Mouse (Mus musculus) intestine, embryonic 14.5 days (tissue): ENCODE measurements around the gene Hoxa4. TPM values are rescaled to one million over a fixed set of nuclear protein-coding genes. Genes with fewer than 3 reads are reported as not detected.

ENCODE experiments used
- ATAC-seq: fragments of 200-750 bp; cut with Nextera tagmentation; replicated peaks from 2 replicates; pipeline ENCODE4 v1.8.0; 2017; ENCODE audit warnings: low read depth, moderate number of reproducible peaks, moderate TSS enrichment, moderate library complexity; ENCODE audit not compliant: low FRiP score, low TSS enrichment
- DNase-seq: peaks from one replicate; pipeline ENCODE4 v3.0.0-alpha.2; 2018; ENCODE audit warnings: low spot score
- H3K27ac ChIP-seq: fragments of 300-500 bp; sonication (generic); 2 replicates; pipeline ENCODE4 v1.5.1; 2014; ENCODE audit warnings: low read depth, mild to moderate bottlenecking, control low read depth
- H3K27me3 ChIP-seq: fragments of 300-500 bp; sonication (generic); replicated peaks from 2 replicates; pipeline ENCODE4 v1.6.1; 2014; ENCODE audit warnings: low read length, control low read depth; ENCODE audit not compliant: control insufficient read depth, insufficient read depth
- H3K36me3 ChIP-seq: fragments of 300-500 bp; sonication (generic); 2 replicates; pipeline ENCODE4 v1.6.1; 2014; ENCODE audit warnings: low read length, control low read depth; ENCODE audit not compliant: control insufficient read depth, insufficient read depth
- H3K4me1 ChIP-seq: fragments of 300-500 bp; sonication (generic); replicated peaks from 2 replicates; pipeline ENCODE4 v1.6.1; 2014; ENCODE audit warnings: low read length, control low read depth, mixed read lengths; ENCODE audit not compliant: control insufficient read depth, insufficient read depth
- H3K4me2 ChIP-seq: fragments of 300-500 bp; sonication (generic); 2 replicates; pipeline ENCODE4 v1.6.1; 2014; ENCODE audit warnings: low read length
- H3K4me3 ChIP-seq: fragments of 300-500 bp; sonication (generic); 2 replicates; pipeline ENCODE4 v1.5.1; 2014; ENCODE audit warnings: low read depth, low read length, control low read depth, mixed read lengths
- H3K9ac ChIP-seq: fragments of 300-500 bp; sonication (generic); 2 replicates; pipeline ENCODE4 v1.6.1; 2014; ENCODE audit warnings: mild to moderate bottlenecking, low read length
- H3K9me3 ChIP-seq: fragments of 300-500 bp; sonication (generic); 2 replicates; pipeline ENCODE4 v1.6.1; 2016; ENCODE audit warnings: low read length, control low read depth; ENCODE audit not compliant: control insufficient read depth
- WGBS: fragments of 180-500 bp; shearing (Covaris S2); extraction: QIAGEN DNeasy Blood & Tissue Kit; methylation state at CpG from one replicate; pipeline ENCODE4 v1.1.7; 2014; 5-methylcytosine and 5-hydroxymethylcytosine counted together
- polyA plus RNA-seq: library from polyadenylated mRNA; unstranded; fragments of >200 nt; fragmentation: Nextera tagmentation; extraction: Ambion mirVana; gene quantifications from 2 replicates; pipeline ENCODE4 v1.2.1, GENCODE M21; 2014

Gene Hoxa4
- polyA plus RNA-seq, 1 experiment from 2014 or later: 7.5 TPM

DNA sequence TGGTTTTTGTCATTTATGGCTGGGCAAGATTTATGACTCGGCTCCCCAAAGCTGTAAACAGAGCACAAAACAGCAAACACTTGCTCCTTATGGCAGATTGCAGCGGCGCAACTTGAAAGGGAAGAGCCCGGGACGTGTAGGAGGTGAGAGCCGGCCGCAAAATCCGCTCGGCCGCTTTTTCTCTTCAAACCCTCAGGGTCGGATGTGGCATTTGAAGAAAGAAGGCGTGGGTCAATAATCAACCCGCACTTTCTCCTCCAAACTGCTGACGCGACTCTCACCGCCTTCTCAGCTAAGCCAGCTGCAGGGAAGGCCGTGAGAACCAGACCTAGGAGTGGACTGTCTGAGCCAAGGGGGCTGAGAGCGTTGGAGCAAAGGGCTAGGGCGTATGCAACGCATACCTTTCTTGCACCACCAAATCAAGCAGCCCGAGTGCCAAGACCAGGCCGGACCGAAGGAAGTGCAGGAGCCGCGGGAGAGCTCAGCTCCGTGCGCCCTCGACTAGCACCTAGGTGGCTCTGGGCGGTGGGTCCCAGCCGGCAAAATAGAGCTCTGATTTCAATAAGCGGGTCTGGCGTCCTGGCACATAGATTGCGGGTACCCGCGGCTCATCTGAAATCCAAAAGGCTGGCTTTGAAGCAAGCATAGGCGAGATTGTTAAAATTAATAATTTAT, 14.4 kb downstream of the Hoxa4 start, which contains the start of gene 5730596B20Rik:
5730596B20Rik (plus strand) TSS at position 438 of the 675 bp plus-strand sequence.
- peak within 1 kb of the TSS; percentile 61 for H3K4me3 ChIP-seq
- 0 out of 2 replicates have a peak, but pooled peaks cover 9% of the 10 kb centered on the region for H3K36me3 ChIP-seq
- no peaks in the 10 kb centered on the region for H3K27me3 ChIP-seq
- H3K4me1 ChIP-seq: peaks cover 26% of the 10 kb centered on the region
- no peaks in the 10 kb centered on the region for H3K9me3 ChIP-seq
- DNase-seq: peak; percentile 84
- WGBS: 1% methylated on average over 36 of the region's 36 CpGs
- peak within 1 kb of the TSS; percentile 70 for H3K4me2 ChIP-seq
- ATAC-seq: no peak
- peak within 1 kb of the TSS; percentile 97 for H3K27ac ChIP-seq
- peak within 1 kb of the TSS; percentile 85 for H3K9ac ChIP-seq

GRCm38 (mm10) chr6:52176391-52176790, 15.2 kb downstream of the Hoxa4 start:
- Histone ChIP-seq H3K36me3 (0 out of 2 replicates have a peak, but pooled peaks cover 4% of the 10 kb centered on the region), H3K4me1 (peaks cover 27% of the 10 kb centered on the region), H3K9me3 (no peaks in the 10 kb centered on the region), H3K27ac (peak overlapping the region; percentile 97), H3K27me3 (no peaks in the 10 kb centered on the region), H3K4me3 (peak overlapping the region; percentile 61), H3K9ac (peak overlapping the region; percentile 85), H3K4me2 (peak overlapping the region; percentile 70)
- ATAC-seq (no peak), DNase-seq (peak; percentile 71)
- 2% methylated on average over 6 of the region's 6 CpGs for WGBS

- peak; percentile 84 for DNase-seq
- Histone ChIP-seq H3K27me3 (no peaks in the 10 kb centered on the region), H3K4me1 (peaks cover 26% of the 10 kb centered on the region), H3K36me3 (0 out of 2 replicates have a peak, but pooled peaks cover 4% of the 10 kb centered on the region), H3K4me2 (peak overlapping the region; percentile 70), H3K4me3 (peak overlapping the region; percentile 61), H3K9ac (peak overlapping the region; percentile 85), H3K27ac (peak overlapping the region; percentile 97), H3K9me3 (no peaks in the 10 kb centered on the region)
- WGBS: under 1% methylated on average over 26 of the region's 35 CpGs
- ATAC-seq: peak; percentile 48
Measured at GRCm38 (mm10) chr6:52175864-52176263, 15.7 kb downstream of the Hoxa4 start.

DNA sequence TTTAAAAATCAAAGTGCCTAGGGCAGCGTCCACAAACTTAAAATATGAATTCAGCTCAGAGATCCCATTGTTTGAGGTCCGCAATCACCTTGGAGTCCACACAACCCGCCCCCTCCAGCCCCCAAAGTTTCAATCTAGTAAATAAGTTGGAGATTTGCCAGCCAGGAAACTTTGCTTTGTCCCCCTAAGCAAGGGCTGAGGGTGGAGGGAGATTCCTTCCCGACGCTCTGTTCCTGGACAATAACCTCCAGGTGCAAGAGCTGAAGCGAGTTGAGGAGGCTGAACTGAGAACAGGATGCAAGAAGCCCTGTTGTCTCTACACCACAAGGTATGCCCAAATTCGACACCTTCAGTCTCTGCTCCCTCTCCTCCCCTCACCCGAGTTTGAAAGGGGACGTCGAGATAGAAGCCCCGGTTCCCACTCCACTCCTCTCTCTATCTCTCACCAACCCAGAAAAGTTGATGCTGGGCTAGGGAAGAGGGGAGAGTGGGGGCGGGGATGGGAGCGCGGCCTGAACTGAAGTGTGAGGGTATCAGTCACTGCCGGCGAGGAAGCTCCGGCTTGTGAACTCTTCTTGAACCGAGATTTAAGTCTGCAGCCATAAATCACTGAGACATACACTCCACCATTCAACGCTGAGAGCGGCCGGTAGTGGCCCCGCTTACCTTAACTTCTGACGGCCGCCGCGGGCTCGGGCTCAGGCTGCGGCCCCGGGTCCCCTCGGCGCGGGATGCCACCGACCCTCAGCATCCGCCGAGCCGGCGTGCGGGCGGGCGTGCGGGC, 16.4 kb downstream of the Hoxa4 start:
- peak; percentile 77 for ATAC-seq
- Histone ChIP-seq H3K9ac (peak overlapping the region; percentile 85), H3K27me3 (no peaks in the 10 kb centered on the region), H3K27ac (peak overlapping the region; percentile 97), H3K4me2 (peak overlapping the region; percentile 70), H3K4me3 (peak overlapping the region; percentile 61), H3K9me3 (no peaks in the 10 kb centered on the region), H3K4me1 (peaks cover 26% of the 10 kb centered on the region), H3K36me3 (0 out of 2 replicates have a peak, but pooled peaks cover 4% of the 10 kb centered on the region)
- DNase-seq: peak; percentile 90
- WGBS: 2% methylated on average over 40 of the region's 41 CpGs

GRCm38 (mm10) chr6:52173648-52174047, 17.9 kb downstream of the Hoxa4 start:
- Histone ChIP-seq H3K4me3 (peak overlapping the region; percentile 61), H3K27ac (peak overlapping the region; percentile 88), H3K4me1 (peaks cover 29% of the 10 kb centered on the region), H3K36me3 (no peaks in the 10 kb centered on the region), H3K27me3 (no peaks in the 10 kb centered on the region), H3K9ac (peak overlapping the region; percentile 85), H3K4me2 (peak overlapping the region; percentile 70), H3K9me3 (no peaks in the 10 kb centered on the region)
- DNase-seq: peak; percentile 62
- 3% methylated on average over 4 of the region's 4 CpGs for WGBS
- ATAC-seq: no peak

GRCm38 (mm10) chr6:52172501-52172900, 19.1 kb downstream of the Hoxa4 start:
- peak overlapping the region; percentile 88 for H3K27ac ChIP-seq
- no peaks in the 10 kb centered on the region for H3K36me3 ChIP-seq
- peak overlapping the region; percentile 85 for H3K9ac ChIP-seq
- DNase-seq: peak; percentile 96
- peak; percentile 64 for ATAC-seq
- WGBS: 2% methylated on average over 35 of the region's 35 CpGs
- no peaks in the 10 kb centered on the region for H3K9me3 ChIP-seq
- H3K27me3 ChIP-seq: 0 out of 2 replicates have a peak, but pooled peaks cover 6% of the 10 kb centered on the region
- peak overlapping the region; percentile 61 for H3K4me3 ChIP-seq
- peaks cover 38% of the 10 kb centered on the region for H3K4me1 ChIP-seq
- peak overlapping the region; percentile 70 for H3K4me2 ChIP-seq

DNA sequence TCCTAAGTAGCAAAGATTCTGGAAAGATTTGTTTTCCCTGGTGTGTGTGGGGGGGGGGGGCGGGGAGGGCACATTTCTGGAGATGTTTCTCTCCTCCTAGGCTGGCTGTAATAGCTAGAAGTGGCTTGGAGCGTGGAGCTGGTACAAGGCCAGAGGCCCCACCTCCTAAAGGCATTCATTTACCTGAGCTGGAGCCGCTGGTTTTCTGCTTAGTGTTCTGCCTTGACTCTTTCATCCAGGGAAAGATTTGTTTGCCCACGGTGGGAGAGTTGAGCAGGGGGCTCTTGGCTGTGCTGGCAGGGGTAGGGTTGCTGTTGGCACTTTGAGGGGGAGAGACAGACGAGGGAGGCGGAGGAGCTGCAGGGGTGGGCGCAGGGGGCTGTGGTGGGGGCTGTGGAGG, 19.6 kb downstream of the Hoxa4 start:
- WGBS: 11% methylated on average over 7 of the region's 7 CpGs
- no peaks in the 10 kb centered on the region for H3K9me3 ChIP-seq
- no peaks in the 10 kb centered on the region for H3K36me3 ChIP-seq
- no peak for ATAC-seq
- peak overlapping the region; percentile 61 for H3K4me3 ChIP-seq
- peak overlapping the region; percentile 88 for H3K27ac ChIP-seq
- 0 out of 2 replicates have a peak, but pooled peaks cover 6% of the 10 kb centered on the region for H3K27me3 ChIP-seq
- no peak for DNase-seq
- H3K4me1 ChIP-seq: peaks cover 38% of the 10 kb centered on the region
- H3K4me2 ChIP-seq: peak overlapping the region; percentile 70
- H3K9ac ChIP-seq: peak overlapping the region; percentile 85

DNA sequence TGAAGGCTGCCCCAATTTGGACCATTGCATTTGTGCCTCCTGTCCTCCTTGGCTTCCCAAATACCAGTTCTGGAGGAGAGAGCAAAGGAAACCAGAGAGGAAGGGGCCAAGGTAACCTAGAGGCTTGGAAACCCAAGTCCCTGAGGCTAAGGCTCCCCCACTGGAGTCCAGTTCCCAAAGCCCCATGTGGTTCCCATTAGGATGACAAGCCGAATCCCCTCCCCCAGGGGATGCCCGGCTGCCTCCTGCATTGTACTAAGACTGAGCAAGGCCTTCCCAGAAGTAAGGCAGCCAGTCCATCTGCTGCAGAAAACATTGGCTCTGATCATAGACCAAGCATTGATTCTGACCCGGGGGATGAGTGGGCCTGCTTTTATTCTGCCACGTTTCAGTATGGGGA, 20.2 kb downstream of the Hoxa4 start:
- Histone ChIP-seq H3K4me2 (peak overlapping the region; percentile 70), H3K9me3 (no peaks in the 10 kb centered on the region), H3K27ac (peak overlapping the region; percentile 88), H3K4me3 (no peak overlapping the region), H3K9ac (peak overlapping the region; percentile 87; the same call in 1 of the 2 replicates), H3K27me3 (0 out of 2 replicates have a peak, but pooled peaks cover 8% of the 10 kb centered on the region), H3K36me3 (no peaks in the 10 kb centered on the region), H3K4me1 (peaks cover 38% of the 10 kb centered on the region)
- WGBS: 27% methylated on average over 4 of the region's 4 CpGs
- DNase-seq (peak; percentile 76), ATAC-seq (no peak)
